Mouse (Mus musculus) frontal cortex, adult 2 months (tissue): Measurements from ENCODE around the gene Dnah7b. TPM values are rescaled to one million over a fixed set of nuclear protein-coding genes. Genes with fewer than 3 reads are reported as not detected.
"Not testable (repeated sequence)": the region's sequence is repeated elsewhere in the genome, so short reads cannot be mapped to it uniquely, and the experiment has no call there.

Experiments used
- DNase-seq, 2 experiments: peaks; one replicate each; pipeline ENCODE4 v3.0.0; 2022; ENCODE audit warnings: low spot score in 1 of 2; ENCODE audit errors: extremely low spot score in 1 of 2
- polyA plus RNA-seq: library from polyadenylated mRNA; depleted of rRNA; stranded (reverse); fragments of >200 nt; gene quantifications from 2 replicates; pipeline ENCODE4 v1.2.3, GENCODE M21; 2012; rRNA removed

Dnah7b gene
- polyA plus RNA-seq = 6.6 and 6.9 TPM in 2 replicates

GRCm38 (mm10) chr1:46066015-46066414 lies at the start of gene Dnah7b:
Dnah7b (plus strand) TSS chr1:46066315.
- no peak for DNase-seq

- DNase-seq = peak in 1 of 2 experiments; percentile 58
Measured at GRCm38 (mm10) chr1:46018382-46018977, 47.6 kb upstream of the Dnah7b start.

GRCm38 (mm10) chr1:46022262-46022661 lies 43.9 kb upstream of the Dnah7b start:
- peak in 1 of 2 experiments; percentile 77 for DNase-seq

GRCm38 (mm10) chr1:46031993-46032555 lies 34.0 kb upstream of the Dnah7b start:
- no peak for DNase-seq

GRCm38 (mm10) chr1:46048188-46048587 lies 17.9 kb upstream of the Dnah7b start:
- DNase-seq = no peak

GRCm38 (mm10) chr1:46066484-46067251 lies 553 bp downstream of the Dnah7b start:
- peak; percentile 5 to 49 for DNase-seq

GRCm38 (mm10) chr1:46068787-46069186 lies 2.7 kb downstream of the Dnah7b start:
- peak in 1 of 2 experiments; percentile 5 for DNase-seq

- DNase-seq = no peak
Measured at GRCm38 (mm10) chr1:46077891-46078290, 11.8 kb downstream of the Dnah7b start.

GRCm38 (mm10) chr1:46100484-46100883 lies 34.4 kb downstream of the Dnah7b start:
- no peak for DNase-seq

- DNase-seq = not testable (repeated sequence)
Measured at GRCm38 (mm10) chr1:46112606-46113005, 46.5 kb downstream of the Dnah7b start.

GRCm38 (mm10) chr1:46117179-46117578 lies 51.1 kb downstream of the Dnah7b start:
- not testable (repeated sequence) for DNase-seq

GRCm38 (mm10) chr1:46128058-46128457 lies 61.9 kb downstream of the Dnah7b start:
- no peak for DNase-seq

- DNase-seq = not testable (repeated sequence)
Measured at GRCm38 (mm10) chr1:46196835-46197234, 130.7 kb downstream of the Dnah7b start.

GRCm38 (mm10) chr1:46201169-46201568 lies 135.1 kb downstream of the Dnah7b start:
- DNase-seq = peak in 1 of 2 experiments; percentile 4

- DNase-seq = not testable (repeated sequence)
Measured at GRCm38 (mm10) chr1:46210014-46210588, 144.0 kb downstream of the Dnah7b start.

- DNase-seq = not testable (repeated sequence)
Measured at GRCm38 (mm10) chr1:46222704-46223103, 156.6 kb downstream of the Dnah7b start.

- not testable (repeated sequence) for DNase-seq
Measured at GRCm38 (mm10) chr1:46226136-46226535, 160.0 kb downstream of the Dnah7b start.

- DNase-seq = not testable (repeated sequence)
Measured at GRCm38 (mm10) chr1:46268841-46269240, 202.7 kb downstream of the Dnah7b start.

GRCm38 (mm10) chr1:46271927-46272326 lies 205.8 kb downstream of the Dnah7b start:
- DNase-seq = no peak

GRCm38 (mm10) chr1:46278057-46278910 lies 212.2 kb downstream of the Dnah7b start:
- not testable (repeated sequence) for DNase-seq
